Mouse (Mus musculus): Measurements from ENCODE around the gene Spred1. TPM values are rescaled to one million over a fixed set of nuclear protein-coding genes. Genes with fewer than 3 reads are reported as not detected.
A peak's percentile ranks its signal among the peaks of the same experiment; 100 is the strongest.

Gene Spred1
- polyA plus RNA-seq, 1 experiment from 2014 or later: 9.8 TPM

GRCm38 (mm10) chr2:117176937-117177336, 55.8 kb downstream of the Spred1 start:
- H3K9ac ChIP-seq (ENCODE audit: low read depth, low read length): no peak overlapping the region
- ATAC-seq (replicated peaks; ENCODE audit: insufficient number of reproducible peaks, low FRiP score, low TSS enrichment): no peak
- no peaks in the 10 kb centered on the region for H3K27me3 ChIP-seq (ENCODE audit: control insufficient read depth, insufficient read depth, low read length)
- no peaks in the 10 kb centered on the region for H3K4me1 ChIP-seq (ENCODE audit: control insufficient read depth, insufficient read depth, low read length)
- H3K4me3 ChIP-seq (ENCODE audit: low read depth, low read length): no peak overlapping the region
- no peak overlapping the region for H3K4me2 ChIP-seq
- H3K36me3 ChIP-seq (ENCODE audit: control insufficient read depth, insufficient read depth, low read length): peaks cover 11% of the 10 kb centered on the region
- 68% methylated on average over 4 of the region's 4 CpGs for WGBS (ENCODE audit: insufficient replicate concordance)
- no peaks in the 10 kb centered on the region for H3K9me3 ChIP-seq (replicated peaks; ENCODE audit: control insufficient read depth, low read length)
- no peak overlapping the region for H3K27ac ChIP-seq (ENCODE audit: low read depth, low read length)

- Histone ChIP-seq H3K4me3 (ENCODE audit: low read depth, low read length) (no peak overlapping the region), H3K27ac (ENCODE audit: low read depth, low read length) (no peak overlapping the region), H3K27me3 (ENCODE audit: control insufficient read depth, insufficient read depth, low read length) (no peaks in the 10 kb centered on the region), H3K4me2 (no peak overlapping the region), H3K9ac (ENCODE audit: low read depth, low read length) (no peak overlapping the region), H3K36me3 (ENCODE audit: control insufficient read depth, insufficient read depth, low read length) (peaks cover 9% of the 10 kb centered on the region), H3K9me3 (replicated peaks; ENCODE audit: control insufficient read depth, low read length) (no peaks in the 10 kb centered on the region), H3K4me1 (ENCODE audit: control insufficient read depth, insufficient read depth, low read length) (no peaks in the 10 kb centered on the region)
- 42% methylated on average over 7 of the region's 7 CpGs for WGBS (ENCODE audit: insufficient replicate concordance)
- peak; percentile 52; the same call in 1 of the 2 replicates for ATAC-seq (replicated peaks; ENCODE audit: insufficient number of reproducible peaks, low FRiP score, low TSS enrichment)
These were observed 59.2 kb downstream of the Spred1 start for GRCm38 (mm10) chr2:117180250-117180885.

GRCm38 (mm10) chr2:117185587-117185986, 64.4 kb downstream of the Spred1 start:
- ATAC-seq (replicated peaks; ENCODE audit: insufficient number of reproducible peaks, low FRiP score, low TSS enrichment): no peak
- Histone ChIP-seq H3K4me2 (no peak overlapping the region), H3K27me3 (ENCODE audit: control insufficient read depth, insufficient read depth, low read length) (no peaks in the 10 kb centered on the region), H3K4me3 (ENCODE audit: low read depth, low read length) (no peak overlapping the region), H3K36me3 (ENCODE audit: control insufficient read depth, insufficient read depth, low read length) (peaks cover 4% of the 10 kb centered on the region), H3K4me1 (ENCODE audit: control insufficient read depth, insufficient read depth, low read length) (no peaks in the 10 kb centered on the region), H3K27ac (ENCODE audit: low read depth, low read length) (no peak overlapping the region), H3K9me3 (replicated peaks; ENCODE audit: control insufficient read depth, low read length) (no peaks in the 10 kb centered on the region), H3K9ac (ENCODE audit: low read depth, low read length) (no peak overlapping the region)
- WGBS (ENCODE audit: insufficient replicate concordance): 75% methylated on average over 4 of the region's 4 CpGs

GRCm38 (mm10) chr2:117190915-117191314, 69.7 kb downstream of the Spred1 start:
- Histone ChIP-seq H3K27ac (ENCODE audit: low read depth, low read length) (no peak overlapping the region), H3K9ac (ENCODE audit: low read depth, low read length) (no peak overlapping the region), H3K4me1 (ENCODE audit: control insufficient read depth, insufficient read depth, low read length) (0 out of 2 replicates have a peak, but pooled peaks cover 5% of the 10 kb centered on the region), H3K27me3 (ENCODE audit: control insufficient read depth, insufficient read depth, low read length) (no peaks in the 10 kb centered on the region), H3K36me3 (ENCODE audit: control insufficient read depth, insufficient read depth, low read length) (peaks cover 4% of the 10 kb centered on the region), H3K4me2 (no peak overlapping the region), H3K4me3 (ENCODE audit: low read depth, low read length) (no peak overlapping the region), H3K9me3 (replicated peaks; ENCODE audit: control insufficient read depth, low read length) (no peaks in the 10 kb centered on the region)
- ATAC-seq (replicated peaks; ENCODE audit: insufficient number of reproducible peaks, low FRiP score, low TSS enrichment): no peak

GRCm38 (mm10) chr2:117194309-117194708, 73.1 kb downstream of the Spred1 start:
- H3K4me1 ChIP-seq (ENCODE audit: control insufficient read depth, insufficient read depth, low read length): 0 out of 2 replicates have a peak, but pooled peaks cover 5% of the 10 kb centered on the region
- ATAC-seq (replicated peaks; ENCODE audit: insufficient number of reproducible peaks, low FRiP score, low TSS enrichment): no peak
- H3K27ac ChIP-seq (ENCODE audit: low read depth, low read length): no peak overlapping the region
- H3K4me2 ChIP-seq: no peak overlapping the region
- no peak overlapping the region for H3K9ac ChIP-seq (ENCODE audit: low read depth, low read length)
- H3K27me3 ChIP-seq (ENCODE audit: control insufficient read depth, insufficient read depth, low read length): no peaks in the 10 kb centered on the region
- H3K36me3 ChIP-seq (ENCODE audit: control insufficient read depth, insufficient read depth, low read length): no peaks in the 10 kb centered on the region
- H3K4me3 ChIP-seq (ENCODE audit: low read depth, low read length): no peak overlapping the region
- no peaks in the 10 kb centered on the region for H3K9me3 ChIP-seq (replicated peaks; ENCODE audit: control insufficient read depth, low read length)

GRCm38 (mm10) chr2:117195151-117195550, 74.0 kb downstream of the Spred1 start:
- Histone ChIP-seq H3K9me3 (replicated peaks; ENCODE audit: control insufficient read depth, low read length) (no peaks in the 10 kb centered on the region), H3K27me3 (ENCODE audit: control insufficient read depth, insufficient read depth, low read length) (no peaks in the 10 kb centered on the region), H3K4me3 (ENCODE audit: low read depth, low read length) (no peak overlapping the region), H3K27ac (ENCODE audit: low read depth, low read length) (no peak overlapping the region), H3K4me1 (ENCODE audit: control insufficient read depth, insufficient read depth, low read length) (0 out of 2 replicates have a peak, but pooled peaks cover 5% of the 10 kb centered on the region), H3K36me3 (ENCODE audit: control insufficient read depth, insufficient read depth, low read length) (no peaks in the 10 kb centered on the region), H3K4me2 (no peak overlapping the region), H3K9ac (ENCODE audit: low read depth, low read length) (no peak overlapping the region)
- no peak for ATAC-seq (replicated peaks; ENCODE audit: insufficient number of reproducible peaks, low FRiP score, low TSS enrichment)
- whole genome bisulfite sequencing (ENCODE audit: insufficient replicate concordance): 23% methylated on average over 2 of the region's 2 CpGs

GRCm38 (mm10) chr2:117195578-117195977, 74.4 kb downstream of the Spred1 start:
- H3K4me1 ChIP-seq (ENCODE audit: control insufficient read depth, insufficient read depth, low read length): 0 out of 2 replicates have a peak, but pooled peaks cover 5% of the 10 kb centered on the region
- H3K9me3 ChIP-seq (replicated peaks; ENCODE audit: control insufficient read depth, low read length): no peaks in the 10 kb centered on the region
- no peaks in the 10 kb centered on the region for H3K27me3 ChIP-seq (ENCODE audit: control insufficient read depth, insufficient read depth, low read length)
- no peaks in the 10 kb centered on the region for H3K36me3 ChIP-seq (ENCODE audit: control insufficient read depth, insufficient read depth, low read length)
- H3K4me2 ChIP-seq: no peak overlapping the region
- no peak overlapping the region for H3K27ac ChIP-seq (ENCODE audit: low read depth, low read length)
- no peak for ATAC-seq (replicated peaks; ENCODE audit: insufficient number of reproducible peaks, low FRiP score, low TSS enrichment)
- 37% methylated on average over 7 of the region's 7 CpGs for WGBS (ENCODE audit: insufficient replicate concordance)
- no peak overlapping the region for H3K9ac ChIP-seq (ENCODE audit: low read depth, low read length)
- no peak overlapping the region for H3K4me3 ChIP-seq (ENCODE audit: low read depth, low read length)

- H3K4me2 ChIP-seq: no peak overlapping the region; the same call in 1 of the 2 replicates
- H3K36me3 ChIP-seq (ENCODE audit: control insufficient read depth, insufficient read depth, low read length): no peaks in the 10 kb centered on the region
- WGBS (ENCODE audit: insufficient replicate concordance): 52% methylated on average over 9 of the region's 9 CpGs
- H3K4me1 ChIP-seq (ENCODE audit: control insufficient read depth, insufficient read depth, low read length): no peaks in the 10 kb centered on the region
- no peak overlapping the region for H3K9ac ChIP-seq (ENCODE audit: low read depth, low read length)
- no peaks in the 10 kb centered on the region for H3K27me3 ChIP-seq (ENCODE audit: control insufficient read depth, insufficient read depth, low read length)
- no peak for ATAC-seq (replicated peaks; ENCODE audit: insufficient number of reproducible peaks, low FRiP score, low TSS enrichment)
- no peak overlapping the region for H3K27ac ChIP-seq (ENCODE audit: low read depth, low read length)
- no peak overlapping the region for H3K4me3 ChIP-seq (ENCODE audit: low read depth, low read length)
- H3K9me3 ChIP-seq (replicated peaks; ENCODE audit: control insufficient read depth, low read length): no peaks in the 10 kb centered on the region
These were observed 79.7 kb downstream of the Spred1 start for GRCm38 (mm10) chr2:117200869-117201338.

GRCm38 (mm10) chr2:117203350-117203749, 82.2 kb downstream of the Spred1 start:
- no peaks in the 10 kb centered on the region for H3K4me1 ChIP-seq (ENCODE audit: control insufficient read depth, insufficient read depth, low read length)
- no peak overlapping the region for H3K9ac ChIP-seq (ENCODE audit: low read depth, low read length)
- H3K27ac ChIP-seq (ENCODE audit: low read depth, low read length): no peak overlapping the region
- H3K36me3 ChIP-seq (ENCODE audit: control insufficient read depth, insufficient read depth, low read length): no peaks in the 10 kb centered on the region
- no peak for ATAC-seq (replicated peaks; ENCODE audit: insufficient number of reproducible peaks, low FRiP score, low TSS enrichment)
- H3K4me3 ChIP-seq (ENCODE audit: low read depth, low read length): no peak overlapping the region
- H3K4me2 ChIP-seq: no peak overlapping the region
- 54% methylated on average over 5 of the region's 5 CpGs for WGBS (ENCODE audit: insufficient replicate concordance)
- H3K27me3 ChIP-seq (ENCODE audit: control insufficient read depth, insufficient read depth, low read length): no peaks in the 10 kb centered on the region
- no peaks in the 10 kb centered on the region for H3K9me3 ChIP-seq (replicated peaks; ENCODE audit: control insufficient read depth, low read length)
